Mouse (Mus musculus): ENCODE measurements around the gene Gm28043.
"Not testable (repeated sequence)": the region's sequence is repeated elsewhere in the genome, so short reads cannot be mapped to it uniquely, and the experiment has no call there.

Gene Gm28043

GRCm38 (mm10) chr17:29614115-29615023 is at the start of gene Gm28043, which contains the start of gene Rnf8:
Gene Gm28043, plus strand, starts transcription at chr17:29614876.
Gene Rnf8, plus strand, starts transcription at chr17:29614790.
- ATAC-seq (ENCODE audit: insufficient number of reproducible peaks, low FRiP score, low TSS enrichment): peak; percentile 93

GRCm38 (mm10) chr17:29565521-29565920 is 49.2 kb upstream of the Gm28043 start:
- ATAC-seq (ENCODE audit: insufficient number of reproducible peaks, low FRiP score, low TSS enrichment): no peak

GRCm38 (mm10) chr17:29568435-29568834 is 46.2 kb upstream of the Gm28043 start:
- ATAC-seq (ENCODE audit: insufficient number of reproducible peaks, low FRiP score, low TSS enrichment): no peak

GRCm38 (mm10) chr17:29569831-29570230 is 44.8 kb upstream of the Gm28043 start:
- ATAC-seq (ENCODE audit: insufficient number of reproducible peaks, low FRiP score, low TSS enrichment): no peak

GRCm38 (mm10) chr17:29579579-29580126 is 35.0 kb upstream of the Gm28043 start:
- no peak for ATAC-seq (ENCODE audit: insufficient number of reproducible peaks, low FRiP score, low TSS enrichment)

- no peak for ATAC-seq (ENCODE audit: insufficient number of reproducible peaks, low FRiP score, low TSS enrichment)
Observed at GRCm38 (mm10) chr17:29583569-29583968, 31.1 kb upstream of the Gm28043 start.

GRCm38 (mm10) chr17:29584306-29584705 is 30.4 kb upstream of the Gm28043 start:
- ATAC-seq (ENCODE audit: insufficient number of reproducible peaks, low FRiP score, low TSS enrichment): no peak

GRCm38 (mm10) chr17:29584737-29585136 is 29.9 kb upstream of the Gm28043 start:
- no peak for ATAC-seq (ENCODE audit: insufficient number of reproducible peaks, low FRiP score, low TSS enrichment)

GRCm38 (mm10) chr17:29585446-29585845 is 29.2 kb upstream of the Gm28043 start:
- ATAC-seq (ENCODE audit: insufficient number of reproducible peaks, low FRiP score, low TSS enrichment): no peak

GRCm38 (mm10) chr17:29586921-29587320 is 27.8 kb upstream of the Gm28043 start:
- no peak for ATAC-seq (ENCODE audit: insufficient number of reproducible peaks, low FRiP score, low TSS enrichment)

GRCm38 (mm10) chr17:29589221-29589898 is 25.3 kb upstream of the Gm28043 start:
- no peak for ATAC-seq (ENCODE audit: insufficient number of reproducible peaks, low FRiP score, low TSS enrichment)

- peak; percentile 71 for ATAC-seq (ENCODE audit: insufficient number of reproducible peaks, low FRiP score, low TSS enrichment)
Observed at GRCm38 (mm10) chr17:29595891-29596770, 18.5 kb upstream of the Gm28043 start.

GRCm38 (mm10) chr17:29596771-29597132 is 17.9 kb upstream of the Gm28043 start:
- no peak for ATAC-seq (ENCODE audit: insufficient number of reproducible peaks, low FRiP score, low TSS enrichment)

GRCm38 (mm10) chr17:29599051-29599450 is 15.6 kb upstream of the Gm28043 start:
- no peak for ATAC-seq (ENCODE audit: insufficient number of reproducible peaks, low FRiP score, low TSS enrichment)

GRCm38 (mm10) chr17:29599537-29599936 is 15.1 kb upstream of the Gm28043 start:
- no peak for ATAC-seq (ENCODE audit: insufficient number of reproducible peaks, low FRiP score, low TSS enrichment)

GRCm38 (mm10) chr17:29601391-29601790 is 13.3 kb upstream of the Gm28043 start:
- no peak for ATAC-seq (ENCODE audit: insufficient number of reproducible peaks, low FRiP score, low TSS enrichment)

GRCm38 (mm10) chr17:29603283-29603682 is 11.4 kb upstream of the Gm28043 start:
- ATAC-seq (ENCODE audit: insufficient number of reproducible peaks, low FRiP score, low TSS enrichment): peak; percentile 42; the same call in 1 of the 2 replicates

- ATAC-seq (ENCODE audit: insufficient number of reproducible peaks, low FRiP score, low TSS enrichment): not testable (repeated sequence)
Observed at GRCm38 (mm10) chr17:29613453-29613852, 1.2 kb upstream of the Gm28043 start.

- peak; percentile 8; the same call in 1 of the 2 replicates for ATAC-seq (ENCODE audit: insufficient number of reproducible peaks, low FRiP score, low TSS enrichment)
Observed at GRCm38 (mm10) chr17:29615024-29615551, 412 bp downstream of the Gm28043 start.

- ATAC-seq (ENCODE audit: insufficient number of reproducible peaks, low FRiP score, low TSS enrichment): no peak
Observed at GRCm38 (mm10) chr17:29615616-29616015, 940 bp downstream of the Gm28043 start.

Measured in cerebellum, adult (tissue).